Mouse (Mus musculus) megakaryocyte, embryonic 14.5 days (primary cell): ENCODE data around the gene Hcfc2. TPM values are rescaled to one million over a fixed set of nuclear protein-coding genes. Genes with fewer than 3 reads are reported as not detected.
A peak's percentile ranks its signal among the peaks of the same experiment; 100 is the strongest.

ENCODE experiments used
- H3K27me3 ChIP-seq: replicated peaks from 2 replicates; pipeline ENCODE3; 2012; ENCODE audit warnings: inconsistent platforms
- H3K36me3 ChIP-seq: replicated peaks from 2 replicates; pipeline ENCODE3; 2012; ENCODE audit warnings: low read length, inconsistent platforms, mixed read lengths
- H3K4me1 ChIP-seq: 2 replicates; pipeline ENCODE4 v1.6.1; 2012; ENCODE audit warnings: inconsistent platforms
- H3K4me3 ChIP-seq: replicated peaks from 2 replicates; pipeline ENCODE3; 2012; ENCODE audit warnings: moderate library complexity, mild to moderate bottlenecking, inconsistent platforms
- H3K9me3 ChIP-seq: 2 replicates; pipeline ENCODE4 v1.6.1; 2012; ENCODE audit warnings: inconsistent platforms
- FLI1 ChIP-seq: IDR thresholded peaks from 2 replicates; pipeline ENCODE4 v1.6.1; 2012; ENCODE audit warnings: low read length, inconsistent platforms, mixed read lengths
- GATA1 ChIP-seq: IDR thresholded peaks from 3 replicates; pipeline ENCODE4 v1.6.1; 2012; ENCODE audit warnings: mixed read lengths, low read length, inconsistent platforms, borderline replicate concordance
- polyA plus RNA-seq: library from polyadenylated mRNA; stranded (reverse); fragments of >175 nt; gene quantifications from 2 replicates; pipeline ENCODE4 v1.2.3, GENCODE M21; 2012; ENCODE audit warnings: low replicate concordance; ENCODE audit not compliant: insufficient read depth

The Hcfc2 gene
- polyA plus RNA-seq, 1 experiment, result 2.9 TPM

DNA sequence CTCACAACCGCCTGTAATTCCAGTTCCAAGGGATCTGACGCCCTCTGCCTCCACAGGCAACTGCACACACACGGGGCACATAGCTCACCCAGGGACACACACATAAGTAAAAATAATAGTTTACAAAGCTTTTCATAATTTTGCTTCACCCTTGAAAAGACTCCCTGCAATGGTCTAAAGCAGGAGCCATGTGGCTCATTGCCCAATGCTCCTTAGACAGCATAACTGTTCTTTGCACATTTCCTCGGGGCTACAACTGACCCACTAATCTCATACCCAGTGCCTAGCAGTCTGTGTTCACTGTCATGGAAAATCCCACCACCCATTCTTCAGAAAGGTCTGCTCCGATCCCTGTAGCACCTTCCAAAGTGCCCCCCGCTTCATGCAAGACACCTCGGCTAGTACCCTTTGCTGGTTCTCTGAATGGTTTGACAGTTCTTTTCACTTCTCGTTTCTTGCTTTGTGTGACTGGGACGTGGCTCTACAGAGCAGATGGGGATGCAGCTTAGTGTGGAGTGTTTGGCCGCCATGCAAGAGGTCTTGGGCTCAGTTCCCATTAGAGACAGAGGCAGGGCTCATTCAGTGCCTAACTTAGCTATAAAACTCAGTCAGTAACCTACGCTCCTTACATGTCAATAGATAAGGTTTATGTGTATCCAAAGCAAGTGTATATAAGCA is 59.4 kb downstream of the Hcfc2 start:
- H3K36me3 ChIP-seq, result peaks cover 100% of the 10 kb centered on the region

DNA sequence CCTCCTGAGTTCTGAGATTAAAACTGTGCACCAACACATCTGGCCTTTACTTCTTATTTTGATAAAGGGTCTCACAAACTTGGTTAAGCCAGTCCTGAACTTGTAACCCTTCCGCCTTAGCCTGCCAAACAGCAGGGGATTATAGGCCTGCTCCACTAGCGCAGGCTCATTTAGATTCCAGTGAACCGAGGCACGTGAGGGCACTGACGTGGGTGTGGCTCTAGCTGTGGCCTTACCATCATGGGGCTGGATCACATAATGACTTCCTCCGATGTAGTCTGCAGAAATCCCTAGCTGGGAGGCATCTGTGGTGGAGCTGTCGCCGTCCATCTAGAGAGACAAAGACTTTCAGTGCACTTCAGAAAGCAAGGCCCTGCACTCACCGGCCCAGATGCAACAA is 60.5 kb downstream of the Hcfc2 start:
- Histone ChIP-seq H3K4me3 (no peak overlapping the region), H3K9me3 (no peaks in the 10 kb centered on the region), H3K36me3 (peaks cover 100% of the 10 kb centered on the region), H3K27me3 (no peaks in the 10 kb centered on the region), H3K4me1 (peaks cover 47% of the 10 kb centered on the region)
- TF ChIP-seq GATA1 (no peak), FLI1 (no peak)

More for the DNA sequence above, 59.4 kb downstream of the Hcfc2 start:
- Histone ChIP-seq H3K9me3 (no peaks in the 10 kb centered on the region), H3K4me3 (no peak overlapping the region), H3K27me3 (no peaks in the 10 kb centered on the region), H3K4me1 (peaks cover 45% of the 10 kb centered on the region)
- TF ChIP-seq GATA1 (no peak), FLI1 (no peak)

DNA sequence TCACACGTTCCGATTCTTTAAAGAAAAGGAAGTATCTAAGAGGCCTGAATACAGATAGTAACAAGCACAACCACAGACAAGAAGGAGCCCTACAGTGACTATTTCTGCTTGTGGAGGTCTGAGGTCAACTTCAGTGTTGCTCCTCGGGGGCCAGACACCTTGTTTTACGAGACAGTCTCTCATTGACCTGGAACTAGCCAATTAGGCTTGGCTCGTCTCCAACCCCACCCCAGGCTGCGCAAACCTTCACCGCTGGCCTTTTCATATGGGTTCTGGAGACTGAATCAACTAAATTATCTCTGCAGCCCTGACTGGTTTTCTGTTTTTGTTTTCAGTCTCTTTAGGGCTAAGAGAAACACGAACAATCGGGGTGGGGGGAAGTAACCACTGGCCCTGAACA is 61.4 kb downstream of the Hcfc2 start:
- TF ChIP-seq FLI1 (no peak), GATA1 (no peak)

DNA sequence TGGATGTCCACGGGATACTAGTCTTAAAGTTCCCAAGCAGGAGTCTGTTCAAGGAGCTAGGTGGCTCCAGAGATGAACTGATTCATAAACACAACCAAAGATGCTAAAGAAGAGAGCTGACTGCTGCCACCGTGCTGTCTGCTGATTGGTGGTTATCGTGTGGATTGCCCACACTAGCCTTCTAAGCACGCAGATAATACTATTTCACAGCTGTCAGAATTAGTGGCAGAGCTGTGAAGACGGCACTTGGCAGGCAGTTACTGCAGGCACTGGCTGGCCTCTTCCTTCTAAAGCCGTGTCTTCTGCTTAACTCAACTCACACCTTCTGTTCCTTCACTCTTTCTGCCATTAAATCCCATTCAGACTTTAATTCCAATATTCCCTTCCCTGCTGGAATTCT is 62.4 kb downstream of the Hcfc2 start:
- no peaks in the 10 kb centered on the region for H3K9me3 ChIP-seq
- TF ChIP-seq GATA1, result no peak
- no peak for TF ChIP-seq FLI1
- H3K4me3 ChIP-seq, result no peak overlapping the region
- no peaks in the 10 kb centered on the region for H3K27me3 ChIP-seq
- H3K4me1 ChIP-seq, result peaks cover 60% of the 10 kb centered on the region
- H3K36me3 ChIP-seq, result peaks cover 83% of the 10 kb centered on the region

More for the DNA sequence above, 61.4 kb downstream of the Hcfc2 start:
- H3K9me3 ChIP-seq, result no peaks in the 10 kb centered on the region
- peaks cover 93% of the 10 kb centered on the region for H3K36me3 ChIP-seq
- peaks cover 54% of the 10 kb centered on the region for H3K4me1 ChIP-seq
- no peaks in the 10 kb centered on the region for H3K27me3 ChIP-seq
- no peak overlapping the region for H3K4me3 ChIP-seq

DNA sequence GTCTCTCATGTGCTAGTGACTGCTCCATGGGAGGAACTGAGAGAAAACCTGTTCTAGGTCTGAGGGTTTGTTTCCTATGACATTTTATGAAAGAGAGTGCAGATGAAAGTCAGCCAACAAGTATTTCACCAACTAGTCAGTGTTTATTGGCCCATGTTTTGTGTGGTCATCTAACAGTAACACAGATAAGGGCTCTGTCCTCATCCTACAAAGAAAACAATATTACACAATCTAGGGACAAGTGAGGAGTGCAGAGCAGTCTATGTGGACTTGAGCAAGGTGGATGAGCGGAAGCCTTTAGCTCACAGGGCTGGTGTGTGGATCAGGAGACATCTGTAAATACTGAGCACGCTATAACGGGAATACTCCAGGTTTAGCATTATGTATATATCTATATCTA is 62.9 kb downstream of the Hcfc2 start:
- Histone ChIP-seq H3K9me3 (no peaks in the 10 kb centered on the region), H3K27me3 (no peaks in the 10 kb centered on the region), H3K36me3 (peaks cover 78% of the 10 kb centered on the region), H3K4me1 (peaks cover 60% of the 10 kb centered on the region), H3K4me3 (no peak overlapping the region)
- no peak for TF ChIP-seq FLI1
- TF ChIP-seq GATA1, result no peak

DNA sequence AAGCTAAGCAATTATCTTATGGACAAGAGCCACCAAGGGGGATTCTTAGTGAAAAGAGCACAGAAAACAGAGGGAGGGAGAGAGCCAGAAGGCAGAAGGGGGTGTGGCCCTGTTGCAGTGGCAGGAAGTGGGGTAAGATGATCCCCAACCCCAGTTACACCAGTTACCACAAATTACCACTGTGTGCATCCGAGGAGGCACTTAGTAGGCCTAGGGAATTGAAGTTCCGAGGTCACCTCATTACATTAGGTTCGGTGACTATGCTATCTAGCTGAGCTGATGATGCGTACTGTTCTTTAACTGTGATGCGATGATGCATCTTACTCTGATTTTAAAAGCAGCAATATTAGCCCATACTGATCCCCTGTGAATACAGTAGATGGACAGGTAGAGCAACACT is 63.7 kb downstream of the Hcfc2 start:
- Histone ChIP-seq H3K4me1 (peaks cover 66% of the 10 kb centered on the region), H3K36me3 (peaks cover 69% of the 10 kb centered on the region), H3K27me3 (no peaks in the 10 kb centered on the region), H3K9me3 (no peaks in the 10 kb centered on the region), H3K4me3 (peak overlapping the region; percentile 10)
- TF ChIP-seq FLI1, result no peak
- no peak for TF ChIP-seq GATA1

DNA sequence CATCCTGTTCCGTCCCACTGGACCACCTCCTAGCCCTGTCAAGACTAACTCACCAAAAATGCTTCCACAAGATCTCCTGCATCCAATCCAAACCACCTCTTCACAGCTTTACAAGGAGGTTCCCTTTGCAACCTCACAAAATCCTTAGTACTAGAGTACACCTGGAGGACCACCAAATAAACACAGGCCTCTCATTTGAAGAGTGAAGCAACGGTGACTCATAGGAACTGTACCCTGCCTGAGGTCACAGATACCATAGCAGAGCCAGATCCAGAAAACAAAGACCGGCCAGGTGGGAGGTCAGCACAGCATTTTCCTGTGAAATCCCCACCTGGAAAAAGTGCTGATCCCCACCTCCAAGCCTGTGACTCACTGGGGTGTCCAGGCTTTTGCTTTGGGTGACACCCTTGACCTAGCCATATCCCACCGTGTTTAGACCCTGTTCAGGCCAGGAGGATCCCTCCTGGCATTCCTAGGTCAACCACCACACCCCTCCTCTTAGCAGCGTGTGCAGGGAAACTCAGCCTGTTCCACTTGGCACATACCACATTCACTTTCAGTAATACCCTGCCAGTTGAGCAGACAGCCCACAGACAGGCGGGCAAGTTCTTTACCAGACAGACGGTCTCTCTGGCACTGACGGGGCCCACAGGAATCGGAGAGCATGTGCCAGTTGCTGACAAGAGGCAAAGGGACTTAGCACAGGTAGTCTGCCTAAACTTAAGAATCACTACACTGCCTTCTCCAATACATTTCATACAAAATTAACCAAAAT is 65.3 kb downstream of the Hcfc2 start:
- Histone ChIP-seq H3K27me3 (no peaks in the 10 kb centered on the region), H3K36me3 (peaks cover 54% of the 10 kb centered on the region), H3K4me3 (peak overlapping the region; percentile 38), H3K9me3 (no peaks in the 10 kb centered on the region), H3K4me1 (peaks cover 68% of the 10 kb centered on the region)
- TF ChIP-seq FLI1 (no peak), GATA1 (no peak)

DNA sequence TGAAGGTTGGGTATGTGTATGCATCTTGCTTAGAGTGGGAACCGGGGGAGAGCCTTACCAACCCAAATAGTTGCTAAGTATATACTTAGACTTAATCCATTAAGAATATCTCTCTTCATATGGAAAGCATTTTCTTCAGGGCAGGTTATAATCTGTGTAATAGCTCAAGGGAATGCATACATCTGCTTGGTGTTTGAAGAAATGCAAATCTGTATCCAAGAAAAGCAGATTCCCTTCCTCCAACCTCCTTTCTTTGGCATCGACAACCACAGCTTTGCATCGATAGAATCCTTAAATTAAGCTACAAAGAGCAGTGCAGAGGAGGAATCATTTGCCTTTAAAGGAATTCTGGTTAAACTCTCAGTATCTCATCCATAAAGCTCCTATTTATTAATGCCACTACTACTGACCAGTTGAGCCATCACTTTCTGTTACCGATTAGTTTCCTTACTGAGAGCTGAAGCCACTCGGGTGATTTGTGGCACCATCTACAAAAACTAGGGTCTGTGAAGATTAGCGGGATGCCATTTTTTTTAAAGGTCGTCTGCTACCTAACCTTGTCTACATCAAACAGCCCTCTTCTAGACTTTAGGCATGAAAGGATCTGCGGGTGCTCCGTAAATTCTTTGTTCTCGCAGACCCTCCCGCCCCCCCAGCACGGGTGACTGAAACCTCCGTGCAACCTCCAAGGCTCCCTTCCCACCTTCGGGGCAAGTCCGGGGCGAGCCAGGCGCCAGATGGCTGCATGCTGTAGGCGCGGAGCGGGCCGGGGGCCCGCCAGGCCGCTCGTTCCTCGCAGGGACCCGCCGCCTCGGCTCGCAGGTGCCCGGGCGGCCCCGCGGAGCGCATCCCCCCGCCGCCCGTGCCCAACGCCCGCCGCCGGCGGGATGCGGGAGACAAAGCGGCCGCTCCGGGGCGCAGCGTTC is 67.1 kb downstream of the Hcfc2 start:
- no peaks in the 10 kb centered on the region for H3K27me3 ChIP-seq
- peaks cover 36% of the 10 kb centered on the region for H3K36me3 ChIP-seq
- no peak for TF ChIP-seq FLI1
- TF ChIP-seq GATA1, result no peak
- peaks cover 55% of the 10 kb centered on the region for H3K4me1 ChIP-seq
- H3K4me3 ChIP-seq, result peak overlapping the region; percentile 93
- H3K9me3 ChIP-seq, result no peaks in the 10 kb centered on the region

DNA sequence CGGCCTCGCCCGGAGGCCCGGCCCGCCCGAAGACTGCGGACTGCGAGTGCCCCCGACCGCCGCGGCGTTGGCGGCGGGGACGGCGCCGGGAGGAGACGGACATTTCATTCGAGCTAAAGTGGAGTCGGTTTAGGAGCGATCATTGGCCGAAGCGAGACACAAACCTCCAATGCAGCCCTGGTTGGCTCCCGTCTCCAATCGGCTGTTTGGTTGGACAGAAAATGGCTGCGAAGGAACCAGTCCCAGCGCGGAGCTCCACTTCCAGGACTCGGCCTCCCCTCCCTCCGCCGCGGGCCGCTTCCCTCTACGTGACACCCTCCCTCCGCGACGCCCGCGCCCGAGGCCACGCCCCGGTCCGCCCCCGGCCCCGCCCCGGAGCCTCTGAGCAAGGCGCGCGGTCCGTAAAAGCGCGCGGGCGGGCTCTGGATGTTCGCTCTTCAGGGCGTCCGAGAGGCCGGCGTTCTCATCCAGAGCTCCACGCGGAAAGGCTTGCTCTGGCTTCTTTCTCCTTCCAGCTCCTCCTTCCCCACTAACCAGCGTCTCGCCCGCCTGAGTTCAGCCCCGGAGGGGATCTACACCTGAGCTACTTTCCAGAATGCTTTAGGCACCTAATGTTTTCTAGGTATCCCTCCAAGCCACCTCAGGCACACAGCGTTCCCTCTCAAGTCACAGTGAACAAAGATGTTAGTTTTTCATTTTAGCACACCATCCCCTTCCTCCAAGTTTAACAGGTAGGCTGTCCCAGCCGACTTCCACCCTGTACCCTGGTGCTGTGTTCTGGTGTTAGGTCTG is 68.1 kb downstream of the Hcfc2 start, which contains the start of gene Nfyb:
Gene Nfyb, minus strand, starts transcription at position 305 of the 792 bp plus-strand sequence.
- no peak for TF ChIP-seq GATA1
- TF ChIP-seq FLI1, result no peak
- Histone ChIP-seq H3K4me3 (peak within 1 kb of the TSS; percentile 93), H3K36me3 (peaks cover 26% of the 10 kb centered on the region), H3K27me3 (peaks cover 2% of the 10 kb centered on the region), H3K4me1 (peaks cover 47% of the 10 kb centered on the region), H3K9me3 (no peaks in the 10 kb centered on the region)
